Mouse (Mus musculus) stomach, postnatal 0 days (tissue): ENCODE results near the gene Mmel1.

ENCODE experiments used
- CTCF ChIP-seq: IDR thresholded peaks from 2 replicates; pipeline ENCODE4 v1.5.1; 2016; ENCODE audit warnings: antibody characterized with exemption, low read depth, mild to moderate bottlenecking, moderate library complexity
- EP300 ChIP-seq: optimal IDR thresholded peaks from 2 replicates; pipeline ENCODE3; 2016; ENCODE audit warnings: antibody characterized with exemption

DNA sequence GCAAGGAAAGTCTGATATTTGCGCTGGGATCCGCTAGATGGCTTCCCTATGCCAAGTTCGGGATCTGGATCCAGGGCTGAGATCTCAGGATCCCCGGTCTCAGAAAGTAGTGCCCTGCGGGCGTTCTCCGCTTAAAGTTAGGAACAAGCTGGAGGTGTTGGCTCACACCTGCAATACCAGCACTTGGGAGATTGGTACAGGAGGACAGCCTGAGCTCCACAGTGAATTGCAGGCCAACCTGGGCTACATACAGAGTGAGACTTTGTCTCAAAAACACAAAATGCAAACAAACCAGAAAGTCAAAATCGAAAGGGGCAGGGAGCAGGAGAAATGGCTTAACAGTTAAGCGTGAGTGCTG, 12.9 kb upstream of the Mmel1 start:
- TF ChIP-seq CTCF (no peak), EP300 (no peak)
